Mouse (Mus musculus): ENCODE data around the gene Prl7c1.
"Not testable (repeated sequence)": the region's sequence is repeated elsewhere in the genome, so short reads cannot be mapped to it uniquely, and the experiment has no call there.

Prl7c1 gene

DNA sequence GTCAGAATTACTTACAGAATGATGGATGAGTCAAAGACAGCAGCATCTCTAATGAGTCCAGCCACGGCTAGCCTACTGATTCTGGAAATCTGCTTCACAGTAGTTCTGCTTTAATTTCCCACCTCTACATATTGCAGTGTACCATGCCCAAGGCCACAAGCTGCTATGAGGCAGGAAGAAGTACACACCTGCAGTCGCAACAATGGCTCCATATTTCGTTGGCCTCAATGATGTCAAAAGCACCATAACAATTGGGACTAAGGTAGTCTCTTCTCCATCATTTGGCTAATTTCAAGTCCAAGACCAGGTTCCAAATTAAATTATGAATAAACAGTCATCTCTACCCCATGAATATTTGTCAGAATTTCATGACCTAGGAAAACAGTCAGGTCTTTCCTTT lies at the start of gene Prl7c1:
Gene Prl7c1, minus strand, starts transcription at position 101 of the 400 bp plus-strand sequence.
- DNase-seq = not testable (repeated sequence)

DNA sequence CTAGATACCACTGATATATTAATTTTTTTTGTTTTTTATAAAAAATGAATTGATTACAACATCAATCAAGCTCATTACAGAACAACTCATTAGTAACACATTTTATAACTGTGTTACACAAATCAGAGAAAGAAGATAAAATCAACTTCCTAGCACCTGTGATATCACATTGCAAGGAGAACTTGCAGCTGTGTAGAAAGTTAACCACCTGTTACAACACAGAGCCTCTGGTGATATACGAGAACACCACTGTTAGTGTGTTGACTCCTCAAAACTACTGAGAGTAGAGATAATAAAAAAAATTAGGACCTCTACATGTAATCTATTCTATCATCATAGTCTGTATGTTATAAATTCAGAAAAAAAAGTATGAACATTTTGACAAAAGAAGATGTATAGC lies 22.2 kb upstream of the Prl7c1 start:
- no peak for DNase-seq

GRCm38 (mm10) chr13:27801354-27801753 lies 20.8 kb upstream of the Prl7c1 start, which contains the start of gene Prl2a1:
Gene Prl2a1 (plus strand): TSS chr13:27801654.
- DNase-seq = no peak

GRCm38 (mm10) chr13:27799303-27799702 lies 18.7 kb upstream of the Prl7c1 start:
- DNase-seq = no peak

DNA sequence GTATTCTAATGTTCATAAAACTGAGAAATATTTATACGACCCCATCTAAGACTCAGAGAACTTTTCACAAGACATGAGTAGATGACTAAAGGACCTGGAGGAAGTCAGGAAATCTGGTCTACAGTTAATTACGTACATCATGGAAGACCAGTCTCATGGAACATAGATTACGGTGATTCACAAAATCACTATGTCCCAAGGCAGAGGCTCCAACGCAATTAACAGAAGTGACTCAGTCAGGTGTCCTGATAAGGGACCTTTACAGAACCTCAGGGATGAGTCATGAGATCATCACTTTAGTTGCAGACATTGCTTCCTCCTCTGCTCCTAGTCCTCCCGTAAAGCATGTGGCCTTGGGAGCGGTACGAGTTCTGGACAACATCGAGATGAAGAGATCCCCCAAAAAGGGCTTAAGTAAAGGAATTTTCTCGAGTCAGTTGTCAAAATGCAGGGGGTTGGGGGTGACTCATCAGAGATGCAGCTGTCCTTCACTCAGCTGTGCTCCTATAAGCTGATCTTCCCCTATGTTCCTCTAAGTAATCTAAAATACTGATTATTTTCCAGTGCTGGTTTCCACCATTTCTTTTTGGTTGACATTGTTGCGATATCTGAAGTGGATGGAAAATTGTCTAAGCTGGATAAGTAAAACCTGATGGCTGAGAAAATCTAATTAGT lies 46.0 kb downstream of the Prl7c1 start:
- no peak for DNase-seq

DNA sequence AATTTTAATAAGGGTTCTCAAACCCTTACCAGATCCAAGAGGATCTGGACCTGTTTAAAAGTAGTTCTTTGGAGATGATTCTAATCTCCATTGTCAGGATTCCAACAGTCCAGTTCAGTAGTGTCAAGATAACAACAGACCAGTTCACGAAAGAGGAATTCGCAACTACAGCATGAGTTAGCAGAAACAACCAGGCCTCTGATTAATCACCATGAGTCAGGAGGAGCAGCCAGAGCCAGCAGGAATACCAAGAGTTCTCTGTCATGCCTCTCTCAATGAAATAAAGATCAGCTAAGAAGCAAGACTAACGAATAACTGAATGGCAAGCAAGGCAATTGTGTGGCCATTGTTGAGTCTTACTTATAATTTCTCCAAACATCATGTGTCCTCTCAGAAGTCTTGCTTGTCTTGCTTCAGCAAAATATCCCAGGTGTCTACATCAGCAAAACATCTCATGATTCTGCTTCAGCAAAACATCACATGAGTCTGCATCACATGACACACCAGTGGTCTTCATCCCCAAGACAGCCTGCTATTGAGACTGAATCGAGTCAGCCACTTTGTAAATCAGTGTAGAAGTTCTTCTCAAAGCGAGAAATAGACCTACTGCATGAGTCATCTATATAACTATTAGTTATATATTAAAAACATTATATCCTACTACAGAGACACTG lies 50.2 kb downstream of the Prl7c1 start:
- DNase-seq = not testable (repeated sequence)

- not testable (repeated sequence) for DNase-seq
Observed at GRCm38 (mm10) chr13:27725057-27725456, 55.5 kb downstream of the Prl7c1 start.

Data from retina, postnatal 1 day (tissue).